Mouse (Mus musculus): ENCODE data around the gene Elf4.

GRCm38 (mm10) chrX:48365836-48366577 lies 96.9 kb downstream of the Elf4 start:
- TF ChIP-seq CTCF (IDR thresholded peaks at IDR 0.05; ENCODE audit: extremely low read depth, insufficient read length, insufficient replicate concordance, low read depth, low read length) (no peak), POLR2A (IDR thresholded peaks at IDR 0.05; ENCODE audit: low read depth, low read length) (no peak)

Data from small intestine, adult 2 months (tissue).